Mouse (Mus musculus) midbrain, postnatal 0 days (tissue): ENCODE data around the gene Amer2. TPM values are rescaled to one million over a fixed set of nuclear protein-coding genes. Genes with fewer than 3 reads are reported as not detected.

ENCODE experiments used
- ATAC-seq: fragments of 200-750 bp; cut with Nextera tagmentation; 2 replicates; pipeline ENCODE4 v1.8.0; 2017; ENCODE audit warnings: moderate number of reproducible peaks, mild to moderate bottlenecking, moderate TSS enrichment, moderate library complexity; ENCODE audit not compliant: low FRiP score
- DNase-seq: peaks from one replicate; pipeline ENCODE4 v3.0.0-alpha.2; 2015; ENCODE audit warnings: low spot score
- H3K27ac ChIP-seq: fragments of 300-500 bp; sonication (generic); 2 replicates; pipeline ENCODE4 v1.5.1; 2014; ENCODE audit warnings: low read depth, mild to moderate bottlenecking, low read length, mixed read lengths
- H3K27me3 ChIP-seq: fragments of 300-500 bp; sonication (generic); 2 replicates; pipeline ENCODE4 v1.6.1; 2014; ENCODE audit warnings: low read length, control low read depth, mixed read lengths; ENCODE audit not compliant: insufficient read depth
- H3K36me3 ChIP-seq: fragments of 300-500 bp; sonication (generic); 2 replicates; pipeline ENCODE4 v1.6.1; 2014; ENCODE audit warnings: low read length, control low read depth, mixed read lengths; ENCODE audit not compliant: insufficient read depth
- H3K4me1 ChIP-seq: fragments of 300-500 bp; sonication (generic); 2 replicates; pipeline ENCODE4 v1.6.1; 2014; ENCODE audit warnings: mild to moderate bottlenecking, control low read depth, antibody characterized with exemption, low read length, mixed read lengths; ENCODE audit not compliant: insufficient read depth
- H3K4me2 ChIP-seq: fragments of 300-500 bp; sonication (generic); 2 replicates; pipeline ENCODE4 v1.6.1; 2014; ENCODE audit warnings: low read depth, mild to moderate bottlenecking, low read length, mixed read lengths; ENCODE audit not compliant: poor library complexity, severe bottlenecking
- H3K4me3 ChIP-seq: fragments of 300-500 bp; sonication (generic); 2 replicates; pipeline ENCODE4 v1.5.1; 2014; ENCODE audit warnings: low read depth, mild to moderate bottlenecking, low read length, moderate library complexity
- H3K9ac ChIP-seq: fragments of 300-500 bp; sonication (generic); replicated peaks from 2 replicates; pipeline ENCODE4 v1.6.1; 2014; ENCODE audit warnings: mild to moderate bottlenecking, low read length, moderate library complexity, mixed read lengths; ENCODE audit not compliant: poor library complexity, severe bottlenecking
- H3K9me3 ChIP-seq: fragments of 300-500 bp; sonication (generic); 2 replicates; pipeline ENCODE4 v1.6.1; 2016; ENCODE audit warnings: low read length, control low read depth
- CTCF ChIP-seq: IDR thresholded peaks from 2 replicates; pipeline ENCODE4 v1.5.1; 2016; ENCODE audit warnings: antibody characterized with exemption, mild to moderate bottlenecking
- WGBS: fragments of 180-500 bp; shearing (Covaris S2); extraction: QIAGEN DNeasy Blood & Tissue Kit; methylation state at CpG from one replicate; pipeline ENCODE4 v1.1.7; 2014; 5-methylcytosine and 5-hydroxymethylcytosine counted together
- polyA plus RNA-seq: library from polyadenylated mRNA; unstranded; fragments of >200 nt; fragmentation: Nextera tagmentation; extraction: Ambion mirVana; gene quantifications from 2 replicates; pipeline ENCODE4 v1.2.1, GENCODE M21; 2015
- total RNA-seq: library from RNA; depleted of rRNA; stranded (reverse); fragments of >200 nt; gene quantifications from 2 replicates; pipeline ENCODE4 v1.2.3, GENCODE M21; 2014

The Amer2 gene
- total and polyA plus RNA-seq, 2 experiments from 2014 or later, result 18.3 to 28.3 TPM

- Histone ChIP-seq H3K9ac (no peak overlapping the region), H3K27ac (no peak overlapping the region), H3K4me2 (no peak overlapping the region), H3K36me3 (no peaks in the 10 kb centered on the region), H3K4me1 (peaks cover 8% of the 10 kb centered on the region; the same call in 1 of the 2 replicates), H3K9me3 (no peaks in the 10 kb centered on the region), H3K27me3 (no peaks in the 10 kb centered on the region), H3K4me3 (no peak overlapping the region)
- ATAC-seq (no peak), DNase-seq (no peak)
- no peak for TF ChIP-seq CTCF
- WGBS, result 92% methylated on average over 4 of the region's 4 CpGs
These were observed 24.3 kb downstream of the Amer2 start for GRCm38 (mm10) chr14:60397321-60397720.

GRCm38 (mm10) chr14:60398861-60399260 lies 25.8 kb downstream of the Amer2 start:
- Histone ChIP-seq H3K9ac (no peak overlapping the region), H3K27me3 (no peaks in the 10 kb centered on the region), H3K4me3 (no peak overlapping the region), H3K9me3 (no peaks in the 10 kb centered on the region), H3K4me2 (no peak overlapping the region; the same call in 1 of the 2 replicates), H3K4me1 (peaks cover 13% of the 10 kb centered on the region; the same call in 1 of the 2 replicates), H3K27ac (peak overlapping the region; percentile 68), H3K36me3 (no peaks in the 10 kb centered on the region)
- DNase-seq, result peak; percentile 89
- TF ChIP-seq CTCF, result no peak
- 9% methylated on average over 7 of the region's 7 CpGs for WGBS
- ATAC-seq, result peak; percentile 88

- WGBS, result 28% methylated on average over 2 of the region's 2 CpGs
- TF ChIP-seq CTCF, result no peak
- H3K27me3 ChIP-seq, result no peaks in the 10 kb centered on the region
- H3K4me1 ChIP-seq, result peaks cover 13% of the 10 kb centered on the region; the same call in 1 of the 2 replicates
- no peaks in the 10 kb centered on the region for H3K36me3 ChIP-seq
- H3K9ac ChIP-seq, result no peak overlapping the region
- H3K4me3 ChIP-seq, result no peak overlapping the region
- ATAC-seq (no peak), DNase-seq (no peak)
- no peak overlapping the region for H3K4me2 ChIP-seq
- H3K27ac ChIP-seq, result no peak overlapping the region
- H3K9me3 ChIP-seq, result no peaks in the 10 kb centered on the region
These were observed 30.2 kb downstream of the Amer2 start for GRCm38 (mm10) chr14:60403228-60403627.

DNA sequence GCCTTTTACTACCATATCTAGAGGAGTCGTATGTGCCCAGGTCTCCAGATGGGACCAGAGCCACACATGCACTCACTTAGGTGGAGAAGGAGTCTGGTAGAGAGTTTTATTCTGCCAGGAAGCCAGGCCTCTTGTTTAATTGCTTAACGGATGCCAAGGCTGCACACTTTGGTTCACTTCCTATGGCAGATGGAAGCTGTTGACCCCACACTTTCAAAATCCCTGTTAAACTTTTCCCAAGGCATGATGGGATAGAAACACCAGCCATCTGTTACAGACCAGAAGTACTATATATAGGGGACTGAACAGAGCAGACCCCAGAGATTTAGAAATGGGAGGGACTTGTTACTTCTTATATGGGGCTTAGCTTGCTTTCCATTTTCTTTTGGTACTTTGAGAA lies 32.8 kb downstream of the Amer2 start:
- Histone ChIP-seq H3K4me2 (no peak overlapping the region), H3K9me3 (no peaks in the 10 kb centered on the region), H3K27ac (no peak overlapping the region), H3K4me1 (peaks cover 22% of the 10 kb centered on the region), H3K4me3 (no peak overlapping the region), H3K36me3 (no peaks in the 10 kb centered on the region), H3K27me3 (no peaks in the 10 kb centered on the region), H3K9ac (no peak overlapping the region)
- DNase-seq (no peak), ATAC-seq (no peak)
- TF ChIP-seq CTCF, result no peak
- 77% methylated on average over 2 of the region's 2 CpGs for WGBS

DNA sequence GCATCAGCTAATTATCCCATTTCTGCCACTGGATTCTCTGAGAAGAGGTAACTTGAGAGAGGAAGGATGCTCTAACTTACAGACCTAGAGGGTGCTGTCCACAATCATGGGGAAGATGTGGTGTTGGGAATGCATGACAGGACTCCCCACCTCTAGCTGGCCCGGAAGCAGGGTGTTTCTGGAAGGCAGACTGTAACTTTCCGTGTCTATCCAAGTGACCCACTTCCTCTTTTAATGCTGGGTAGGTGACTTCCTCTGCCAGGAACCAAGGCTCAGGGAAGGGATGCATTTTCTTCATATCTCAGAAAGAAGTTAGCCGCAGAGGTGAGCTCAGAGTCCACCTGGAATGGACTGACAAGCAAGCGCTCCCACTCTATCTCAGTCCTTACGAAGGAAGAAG lies 33.5 kb downstream of the Amer2 start:
- no peak for ATAC-seq
- TF ChIP-seq CTCF, result no peak
- Histone ChIP-seq H3K4me3 (no peak overlapping the region), H3K36me3 (no peaks in the 10 kb centered on the region), H3K4me1 (peaks cover 22% of the 10 kb centered on the region), H3K9me3 (no peaks in the 10 kb centered on the region), H3K27me3 (no peaks in the 10 kb centered on the region), H3K4me2 (no peak overlapping the region), H3K9ac (no peak overlapping the region), H3K27ac (no peak overlapping the region)
- DNase-seq, result no peak
- WGBS, result 95% methylated on average over 5 of the region's 5 CpGs

- H3K9me3 ChIP-seq, result no peaks in the 10 kb centered on the region
- H3K4me2 ChIP-seq, result no peak overlapping the region
- ATAC-seq (no peak), DNase-seq (no peak)
- no peak overlapping the region for H3K9ac ChIP-seq
- TF ChIP-seq CTCF, result no peak
- H3K4me1 ChIP-seq, result peaks cover 22% of the 10 kb centered on the region
- no peak overlapping the region for H3K27ac ChIP-seq
- H3K4me3 ChIP-seq, result no peak overlapping the region
- H3K36me3 ChIP-seq, result no peaks in the 10 kb centered on the region
- no peaks in the 10 kb centered on the region for H3K27me3 ChIP-seq
- WGBS, result 66% methylated on average over 9 of the region's 9 CpGs
These were observed 34.3 kb downstream of the Amer2 start for GRCm38 (mm10) chr14:60407319-60407718.
